ENCODE assay signal across 18 mouse cellular contexts in genomic region chr1:192341774-192342173, GRCm38 (mm10).
"Had no signal": no experiment of that assay in that cellular context is flagged by ENCODE, and none has a peak within 500 bp of the region (broad histone marks: within the 10 kb centered on the region; RNA-seq: fewer than 3 reads in every experiment).

No protein-coding gene starts in this region.

- H3K27ac ChIP-seq: kidney, embryonic 15.5 days; liver, embryonic 14.5 days; macrophage; midbrain, embryonic 12.5 days; midbrain, embryonic 15.5 days; neural tube, embryonic 12.5 days; neural tube, embryonic 15.5 days; stomach, postnatal 0 days had no signal

- H3K4me3 ChIP-seq: kidney, embryonic 15.5 days; midbrain, embryonic 12.5 days; midbrain, embryonic 15.5 days; neural tube, embryonic 12.5 days; neural tube, embryonic 15.5 days had no signal

- DNase-seq: kidney, adult 8-10 months; kidney, postnatal 10 days; kidney, postnatal 36 days; liver, postnatal 0 days; lung, embryonic 14.5 days; right cerebral cortex, postnatal 14 days; right cerebral cortex, postnatal 4 days; thymus, adult 2 months; thymus, postnatal 14 days; thymus, postnatal 4 days had no signal
